Mouse (Mus musculus): ENCODE measurements around the gene Hfe.
"Not testable (repeated sequence)": the region's sequence is repeated elsewhere in the genome, so short reads cannot be mapped to it uniquely, and the experiment has no call there.

GRCm38 (mm10) chr13:23717593-23718245 lies 7.1 kb upstream of the Hfe start:
- not testable (repeated sequence) for TF ChIP-seq CTCF (IDR thresholded peaks at IDR 0.05; ENCODE audit: borderline replicate concordance, insufficient read depth, low read length); POLR2A (IDR thresholded peaks at IDR 0.05; ENCODE audit: low read depth, low read length)
